Mouse (Mus musculus): ENCODE measurements at regions not wholly inside any gene's neighbourhood (a gene's known extent, or its start where the extent isn't known, plus 50 kb on each side); places are given as distances from the start of the nearest gene placed in this dataset.

DNA sequence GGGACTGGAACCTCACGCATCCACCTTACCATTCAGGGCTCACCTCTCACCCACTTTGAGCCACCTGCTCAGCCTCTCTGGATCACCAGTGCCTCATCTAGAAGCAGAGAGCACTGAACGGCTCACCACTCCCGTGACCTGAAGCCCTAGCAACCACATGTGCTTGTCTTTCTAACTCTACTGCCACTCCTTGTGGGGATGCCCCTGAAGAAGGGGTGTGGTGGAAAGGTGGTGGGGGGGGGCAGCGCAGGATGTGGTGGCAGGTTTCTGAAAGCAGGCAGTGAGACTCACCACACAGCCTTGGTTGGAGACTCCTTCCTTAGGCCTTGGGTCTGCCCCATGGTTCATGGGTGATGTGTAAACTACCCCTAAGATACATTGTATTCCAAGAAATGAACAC lies 199.6 kb downstream of the Bcl2l11 start:
- TF ChIP-seq EP300 (IDR thresholded peaks at IDR 0.05; ENCODE audit: low read depth): no peak
- TF ChIP-seq CTCF (IDR thresholded peaks at IDR 0.05; ENCODE audit: low read depth): no peak

Data from liver, embryonic 14.5 days (tissue).